Mouse (Mus musculus) thymus, adult 18-20 months (tissue): ENCODE measurements at regions not wholly inside any gene's neighbourhood (a gene's known extent, or its start where the extent isn't known, plus 50 kb on each side); places are given as distances from the start of the nearest gene placed in this dataset.

ENCODE experiments used
- DNase-seq, 2 experiments: peaks; one replicate each; pipeline ENCODE4 v3.0.0; 2022; ENCODE audit warnings: mixed read lengths in 2 of 2

GRCm38 (mm10) chr2:136617138-136617537 lies 96.1 kb upstream of the Snap25 start:
- no peak for DNase-seq

- DNase-seq = no peak
These were observed 95.1 kb upstream of the Snap25 start for GRCm38 (mm10) chr2:136618114-136618513.

- no peak for DNase-seq
These were observed 92.9 kb upstream of the Snap25 start for GRCm38 (mm10) chr2:136620309-136620708.

GRCm38 (mm10) chr2:136620969-136621368 lies 92.3 kb upstream of the Snap25 start:
- DNase-seq = no peak

GRCm38 (mm10) chr2:136623808-136624489 lies 89.3 kb upstream of the Snap25 start:
- DNase-seq = no peak

GRCm38 (mm10) chr2:136624490-136624850 lies 88.8 kb upstream of the Snap25 start:
- no peak for DNase-seq

- DNase-seq = no peak
These were observed 66.3 kb upstream of the Snap25 start for GRCm38 (mm10) chr2:136646917-136647316.

- peak in 1 of 2 experiments; percentile 1 for DNase-seq
These were observed 64.6 kb upstream of the Snap25 start for GRCm38 (mm10) chr2:136648606-136649005.

- DNase-seq = no peak
These were observed 62.5 kb upstream of the Snap25 start for GRCm38 (mm10) chr2:136650721-136651120.

GRCm38 (mm10) chr2:136652206-136653003 lies 60.8 kb upstream of the Snap25 start:
- no peak for DNase-seq
